Mouse (Mus musculus) left cerebral cortex, adult 2 months (tissue): ENCODE data around the gene Nav2. TPM values are rescaled to one million over a fixed set of nuclear protein-coding genes. Genes with fewer than 3 reads are reported as not detected.

ENCODE experiments used
- DNase-seq, 2 experiments: peaks; one replicate each; pipeline ENCODE4 v3.0.0; 2021 to 2022; ENCODE audit warnings: low spot score in 2 of 2, mixed read lengths in 1 of 2; ENCODE audit errors: extremely low spot score in 1 of 2
- H3K27ac ChIP-seq: fragments of 200-600 bp; 2 replicates; pipeline ENCODE4 v1.8.1; 2022
- H3K4me3 ChIP-seq: fragments of 200-600 bp; 2 replicates; pipeline ENCODE4 v1.8.1; 2022
- CTCF ChIP-seq: fragments of 200-600 bp; IDR thresholded peaks from 2 replicates; pipeline ENCODE4 v1.8.1; 2022; ENCODE audit warnings: antibody characterized with exemption, mild to moderate bottlenecking, moderate library complexity
- intact Hi-C: fragments of 180-260 bp; cut with DNase I; formaldehyde crosslinking; loops from one replicate; pipeline ENCODE4 v1.15.1; 2025
- total RNA-seq, 2 experiments: library from RNA; stranded (reverse); gene quantifications; 2 replicates each; pipeline ENCODE4 v1.2.3; 2021

The Nav2 gene
- total RNA-seq, 2 experiments from 2014 or later, result 102 to 119 TPM

GRCm38 (mm10) chr7:49046347-49046989 lies 138.0 kb downstream of the Nav2 start:
- intact Hi-C loops, result no loop called here
- no peak for TF ChIP-seq CTCF
- no peak for DNase-seq
- Histone ChIP-seq H3K27ac (no peak overlapping the region), H3K4me3 (no peak overlapping the region)

GRCm38 (mm10) chr7:49047336-49047735 lies 138.8 kb downstream of the Nav2 start:
- no peak overlapping the region for H3K27ac ChIP-seq
- TF ChIP-seq CTCF, result no peak
- DNase-seq, result no peak
- H3K4me3 ChIP-seq, result no peak overlapping the region
- intact Hi-C loops, result no loop called here

- intact Hi-C loops, result no loop called here
- TF ChIP-seq CTCF, result no peak
- DNase-seq, result no peak
- Histone ChIP-seq H3K4me3 (no peak overlapping the region), H3K27ac (no peak overlapping the region)
Observed at GRCm38 (mm10) chr7:49052871-49053618, 144.5 kb downstream of the Nav2 start.

DNA sequence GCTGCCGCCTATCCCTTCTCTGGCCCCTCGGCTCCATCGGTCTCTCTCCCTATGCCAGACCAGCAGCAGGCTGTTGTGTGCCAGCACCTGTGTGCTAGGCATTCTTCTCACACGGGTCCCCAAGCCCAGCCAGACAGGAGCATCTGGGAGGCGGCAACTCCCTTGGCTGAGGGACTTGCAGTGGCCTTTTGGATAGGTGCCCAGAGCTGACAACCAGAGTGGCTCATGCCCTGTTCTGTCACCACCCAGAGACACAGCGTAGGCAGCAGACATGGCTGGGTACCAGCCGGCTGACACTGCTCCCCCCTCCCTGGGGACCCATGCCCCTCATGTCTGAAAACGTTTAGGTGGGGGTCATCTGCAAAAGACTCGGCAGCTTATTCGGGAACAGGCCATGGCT lies 146.8 kb downstream of the Nav2 start:
- DNase-seq, result no peak
- TF ChIP-seq CTCF, result no peak
- intact Hi-C loops, result no loop called here
- Histone ChIP-seq H3K27ac (no peak overlapping the region), H3K4me3 (no peak overlapping the region)

DNA sequence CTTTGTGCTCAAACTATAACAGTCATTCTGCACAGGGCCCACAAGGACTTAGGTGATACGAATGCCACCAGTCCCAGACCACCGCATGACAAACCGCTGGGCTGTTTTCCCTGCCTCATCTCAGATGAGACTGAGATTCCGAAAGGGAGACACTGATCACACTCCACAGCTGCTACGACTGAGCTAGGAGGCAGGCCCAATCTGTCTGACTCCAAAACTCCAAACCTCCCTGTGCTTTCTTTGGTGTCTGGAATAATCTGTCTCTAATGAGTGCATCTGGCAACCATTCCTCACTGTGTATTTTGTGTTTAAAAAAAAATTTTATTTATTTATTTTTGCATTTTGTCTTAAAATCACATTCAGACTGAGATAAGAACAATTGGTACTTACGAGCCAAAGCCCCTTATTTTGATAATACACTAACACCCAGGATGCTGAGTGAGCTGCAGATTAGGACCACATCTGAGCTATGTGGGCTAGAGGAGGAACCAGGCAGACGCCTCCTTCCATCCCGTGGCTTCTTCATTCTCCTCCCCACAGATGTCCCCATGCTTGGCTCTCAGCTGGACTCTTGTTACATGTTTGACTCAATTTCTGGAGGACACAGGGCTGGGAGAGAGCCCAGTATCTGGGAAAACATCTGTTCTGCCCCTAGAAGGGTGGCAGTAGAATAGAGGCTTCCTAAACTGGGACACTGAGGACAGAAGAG lies 149.9 kb downstream of the Nav2 start:
- H3K27ac ChIP-seq, result no peak overlapping the region
- no peak overlapping the region for H3K4me3 ChIP-seq
- intact Hi-C loops, result no loop called here
- TF ChIP-seq CTCF, result no peak
- DNase-seq, result no peak

DNA sequence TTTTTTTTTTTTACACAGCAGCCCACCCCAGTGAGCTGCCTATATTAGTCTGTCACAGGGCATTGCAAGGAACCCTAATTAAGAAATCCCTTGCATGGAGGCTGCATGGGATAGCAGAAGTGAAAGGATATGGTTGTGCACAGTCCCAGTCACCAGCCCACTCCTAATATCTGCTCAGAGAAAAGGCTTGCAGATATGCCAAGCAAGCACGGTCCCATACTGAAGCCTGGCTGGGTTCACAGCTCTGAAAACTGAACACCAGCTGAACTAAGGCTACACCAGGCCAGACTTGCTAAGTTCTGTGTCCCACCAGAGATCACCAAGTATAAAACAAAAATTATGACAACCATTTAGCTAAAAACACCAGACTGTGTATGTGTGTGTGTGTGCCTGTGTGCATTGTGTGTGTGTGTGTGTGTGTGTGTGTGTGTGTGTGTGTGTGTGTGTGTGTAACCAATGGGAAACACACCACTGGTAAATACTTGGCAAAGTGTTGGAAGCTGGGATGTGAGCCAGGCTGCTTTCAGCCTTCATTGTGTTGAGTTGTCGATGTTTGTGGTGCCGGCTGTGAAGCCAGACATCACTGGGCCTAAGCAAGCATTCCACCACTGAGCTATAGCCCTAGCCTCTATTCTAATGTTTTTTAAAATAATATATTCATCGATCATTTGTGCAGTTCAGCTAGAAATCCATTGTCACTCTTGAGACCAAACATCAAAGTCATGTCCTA lies 156.4 kb downstream of the Nav2 start:
- no peak for DNase-seq
- no peak for TF ChIP-seq CTCF
- H3K4me3 ChIP-seq, result no peak overlapping the region
- intact Hi-C loops, result no loop called here
- H3K27ac ChIP-seq, result no peak overlapping the region

GRCm38 (mm10) chr7:49065621-49066475 lies 157.3 kb downstream of the Nav2 start:
- TF ChIP-seq CTCF, result peak; percentile 44
- Histone ChIP-seq H3K27ac (no peak overlapping the region), H3K4me3 (no peak overlapping the region)
- intact Hi-C loops, result no loop called here
- no peak for DNase-seq

DNA sequence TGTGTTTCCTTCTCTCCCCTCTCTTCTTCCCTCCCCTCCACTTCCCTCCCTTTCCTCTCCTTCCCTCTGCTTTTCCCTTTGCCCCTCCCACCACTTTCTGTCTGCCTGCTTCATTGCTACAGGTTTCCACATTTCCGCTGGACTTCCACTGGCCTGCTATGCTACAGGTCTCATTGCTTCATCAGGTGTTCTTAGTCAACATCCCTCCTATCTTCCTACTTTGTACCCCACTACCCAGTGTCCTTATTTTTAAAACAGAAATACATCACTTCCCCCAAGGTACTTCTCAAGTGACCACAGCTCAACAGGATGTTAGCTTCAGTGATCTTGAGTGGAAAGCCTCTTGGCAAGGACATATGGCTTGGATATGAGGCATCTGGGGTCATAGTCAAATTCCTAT lies 158.3 kb downstream of the Nav2 start:
- H3K4me3 ChIP-seq, result no peak overlapping the region
- no peak overlapping the region for H3K27ac ChIP-seq
- DNase-seq, result no peak
- intact Hi-C loops, result no loop called here
- TF ChIP-seq CTCF, result no peak

DNA sequence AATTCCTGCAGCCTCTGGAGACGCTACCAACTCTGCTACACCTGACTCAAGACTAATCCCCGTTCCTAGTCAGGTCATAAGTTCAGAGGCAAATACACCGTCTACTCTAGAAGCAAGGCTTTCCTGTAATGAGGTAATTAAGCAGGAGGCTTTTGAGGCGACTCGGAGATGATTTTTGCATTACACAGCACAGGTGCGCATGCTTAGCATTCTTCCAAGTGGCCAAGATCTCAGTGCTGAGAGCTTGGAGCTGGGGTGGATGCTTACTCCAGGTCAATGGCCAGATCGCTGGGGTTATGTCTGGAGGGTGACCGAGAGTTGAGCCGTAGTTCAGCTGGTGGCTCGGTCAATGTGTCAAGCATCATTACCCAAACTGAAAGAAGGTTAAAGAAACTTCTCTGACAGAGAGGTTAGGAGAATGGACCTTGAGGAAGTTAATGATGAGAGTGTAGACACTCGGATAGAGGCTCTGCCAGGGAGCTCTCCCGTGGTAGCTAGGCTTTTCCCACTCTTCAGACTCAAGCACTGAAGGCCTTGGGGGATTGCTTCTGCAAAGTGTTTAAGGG lies 161.0 kb downstream of the Nav2 start:
- Histone ChIP-seq H3K27ac (no peak overlapping the region), H3K4me3 (no peak overlapping the region)
- DNase-seq, result no peak
- intact Hi-C loops, result no loop called here
- no peak for TF ChIP-seq CTCF

DNA sequence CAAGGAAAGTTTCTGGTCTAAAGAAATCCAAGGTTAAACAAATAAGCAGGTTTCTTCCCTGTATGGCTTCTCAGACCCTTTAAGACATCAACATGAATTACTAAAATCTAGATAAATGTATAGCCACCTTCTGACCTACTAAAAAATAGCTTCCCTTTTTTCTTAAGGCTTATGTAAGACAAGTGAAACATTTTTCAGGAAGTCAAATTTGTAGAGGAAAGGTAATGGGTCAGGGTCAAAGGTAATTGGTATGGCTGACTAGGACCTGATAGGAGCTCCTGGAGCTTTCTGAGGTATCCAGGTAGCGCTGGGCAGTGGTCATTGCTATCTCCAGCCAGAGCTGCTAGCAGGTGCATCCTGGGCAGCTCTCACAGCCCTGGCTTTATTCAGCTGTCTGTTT lies 162.1 kb downstream of the Nav2 start:
- Histone ChIP-seq H3K27ac (no peak overlapping the region), H3K4me3 (no peak overlapping the region)
- TF ChIP-seq CTCF, result no peak
- DNase-seq, result no peak
- intact Hi-C loops, result no loop called here

- H3K27ac ChIP-seq, result no peak overlapping the region
- DNase-seq, result no peak
- no peak overlapping the region for H3K4me3 ChIP-seq
- no peak for TF ChIP-seq CTCF
- intact Hi-C loops, result no loop called here
Observed at GRCm38 (mm10) chr7:49071141-49071567, 162.6 kb downstream of the Nav2 start.
